Mouse (Mus musculus) kidney, adult 8-10 months (tissue): ENCODE results near the gene Slc34a1.
"Not testable (repeated sequence)": the region's sequence is repeated elsewhere in the genome, so short reads cannot be mapped to it uniquely, and the experiment has no call there.

Source experiments
- DNase-seq, 2 experiments: peaks; one replicate each; pipeline ENCODE4 v3.0.0; 2022

Gene Slc34a1

DNA sequence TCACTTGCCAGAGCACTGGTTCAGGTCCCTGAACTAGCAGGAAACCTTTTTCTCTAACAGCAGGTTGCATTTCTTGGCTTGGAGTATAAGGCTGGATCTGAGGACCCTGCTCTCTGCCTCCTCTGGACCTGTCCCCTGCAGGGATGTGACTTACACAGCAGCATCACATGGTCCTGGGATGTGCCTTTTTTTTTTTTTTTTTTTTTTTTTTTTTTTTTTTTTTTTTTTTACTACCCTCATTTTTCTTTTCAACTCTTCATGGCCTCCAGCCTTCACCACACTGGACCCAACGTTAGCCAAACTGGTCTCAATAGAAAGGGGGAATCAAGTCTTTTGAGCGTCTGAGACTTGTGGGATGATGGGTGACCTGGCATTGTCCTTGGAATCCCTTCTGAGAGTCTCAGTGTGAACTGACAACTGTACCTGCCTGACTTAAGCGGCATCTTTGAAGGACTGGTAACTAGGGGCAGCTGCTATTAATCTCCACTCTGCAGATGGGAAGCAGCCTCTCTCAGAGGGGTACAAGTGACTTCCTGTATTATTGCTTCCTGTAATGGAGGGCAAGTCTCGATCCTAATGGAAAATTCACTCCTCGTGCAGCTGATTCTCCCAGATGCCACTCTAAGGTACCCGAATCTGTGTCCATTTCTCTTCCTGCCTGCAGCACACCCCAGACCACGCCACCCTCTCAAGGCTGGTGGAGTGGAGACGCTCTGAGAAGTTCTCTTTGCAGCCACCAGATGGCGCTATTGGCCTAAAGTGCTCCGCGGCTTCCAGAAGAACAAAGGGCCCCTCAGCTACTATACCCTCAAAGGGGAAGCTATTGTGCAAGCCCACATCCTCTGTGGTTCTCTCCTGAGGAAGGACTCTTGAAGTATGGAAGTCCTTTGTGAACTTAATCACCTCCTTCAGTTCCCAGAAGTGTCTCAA is 7.1 kb downstream of the Slc34a1 start:
- DNase-seq, result peak; percentile 55 to 61

GRCm38 (mm10) chr13:55405783-55406390 is 7.9 kb downstream of the Slc34a1 start:
- DNase-seq, result no peak

DNA sequence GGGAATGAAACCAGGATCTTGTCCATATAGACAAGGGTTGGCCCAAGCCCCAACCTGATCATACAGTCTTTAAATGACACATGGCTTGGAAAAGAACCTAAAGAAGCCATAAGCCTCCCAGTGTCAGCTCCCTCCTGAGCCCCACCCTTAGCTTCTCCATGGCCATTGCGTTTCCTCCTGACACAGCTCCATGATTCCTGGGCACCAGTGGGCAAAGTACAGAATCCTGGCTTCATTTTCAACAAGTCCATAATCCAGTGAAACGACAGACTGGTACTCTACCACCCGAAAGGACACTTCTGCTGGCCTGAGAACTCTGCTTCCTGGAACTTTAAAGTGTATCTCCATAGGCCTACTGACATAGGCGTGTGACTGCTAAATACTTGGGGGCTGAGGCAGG is 9.4 kb downstream of the Slc34a1 start:
- DNase-seq, result no peak

GRCm38 (mm10) chr13:55408546-55409120 is 10.6 kb downstream of the Slc34a1 start:
- no peak for DNase-seq

DNA sequence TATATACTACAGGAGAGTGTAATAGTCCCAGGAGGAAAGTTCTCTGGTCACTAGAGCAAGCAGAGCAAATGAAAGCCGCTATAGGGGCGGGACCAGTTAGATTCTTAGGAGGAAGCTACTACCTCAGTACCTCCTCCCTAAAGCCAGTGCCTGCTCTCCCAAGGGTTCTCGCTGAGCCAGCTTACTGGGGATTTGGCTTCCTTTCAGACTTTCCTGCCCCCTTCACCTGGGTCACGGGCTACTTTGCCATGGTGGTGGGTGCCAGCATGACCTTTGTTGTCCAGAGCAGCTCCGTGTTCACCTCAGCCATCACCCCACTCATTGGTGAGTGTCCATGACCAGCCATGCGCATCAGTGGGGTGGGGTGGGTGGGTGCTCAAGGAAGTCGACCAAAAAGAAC is 13.8 kb downstream of the Slc34a1 start:
- DNase-seq, result no peak

GRCm38 (mm10) chr13:55412643-55413307 is 14.8 kb downstream of the Slc34a1 start:
- DNase-seq, result peak in 1 of 2 experiments; percentile 40

GRCm38 (mm10) chr13:55413333-55413732 is 15.3 kb downstream of the Slc34a1 start:
- DNase-seq, result no peak

GRCm38 (mm10) chr13:55414743-55415380 is 16.9 kb downstream of the Slc34a1 start, which contains the start of gene Pfn3:
Pfn3 (minus strand) TSS chr13:55415232.
- peak; percentile 86 to 94 for DNase-seq

DNA sequence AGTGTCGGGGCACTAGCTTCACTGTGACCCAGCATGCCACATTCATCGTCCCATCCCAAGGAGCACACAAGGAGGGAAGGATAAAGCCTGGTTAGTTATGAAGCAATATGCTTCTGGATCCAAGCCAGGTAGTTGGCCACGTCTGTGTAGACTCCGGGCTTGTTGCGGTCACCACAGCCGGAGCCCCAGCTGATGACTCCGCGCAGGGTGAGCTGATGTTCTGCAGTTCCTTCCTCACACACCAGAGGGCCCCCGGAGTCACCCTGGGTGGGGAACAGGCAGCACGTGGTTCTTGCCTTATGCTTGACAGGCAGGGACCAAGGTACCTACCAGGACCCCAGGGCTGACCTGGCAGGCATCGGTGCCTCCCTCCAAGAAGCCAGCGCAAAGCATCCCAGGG is 20.0 kb downstream of the Slc34a1 start:
- peak; percentile 78 to 88 for DNase-seq

- no peak for DNase-seq
Observed at GRCm38 (mm10) chr13:55419142-55419541, 21.2 kb downstream of the Slc34a1 start.

GRCm38 (mm10) chr13:55420018-55420932 is 22.3 kb downstream of the Slc34a1 start:
- DNase-seq, result no peak

GRCm38 (mm10) chr13:55420933-55421800 is 23.2 kb downstream of the Slc34a1 start:
- peak in 1 of 2 experiments; percentile 69 for DNase-seq

DNA sequence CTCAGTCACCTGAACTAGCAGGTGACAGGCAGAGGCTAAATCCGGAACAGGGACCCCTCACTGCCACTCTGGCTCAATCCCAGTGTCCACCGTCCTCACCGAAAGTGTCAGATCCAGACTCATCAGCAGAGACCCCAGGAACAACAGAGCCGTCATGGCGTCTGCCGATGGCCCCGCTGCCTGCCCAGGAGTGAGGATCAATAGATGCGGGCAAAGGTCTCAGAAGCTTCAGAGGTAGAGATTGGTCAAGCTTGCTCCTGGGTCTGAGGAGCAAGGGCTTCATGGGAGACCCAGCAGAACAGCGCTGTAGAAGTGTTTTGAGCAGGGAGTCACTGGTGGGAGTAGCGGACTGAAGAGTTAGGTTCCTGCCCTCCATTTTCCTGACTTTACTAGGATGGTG is 28.6 kb downstream of the Slc34a1 start, which contains the start of gene F12:
Gene F12 (minus strand): TSS at position 181 of the 400 bp plus-strand sequence.
- no peak for DNase-seq

- peak; percentile 67 to 74 for DNase-seq
Observed at GRCm38 (mm10) chr13:55429226-55429888, 31.4 kb downstream of the Slc34a1 start.

DNA sequence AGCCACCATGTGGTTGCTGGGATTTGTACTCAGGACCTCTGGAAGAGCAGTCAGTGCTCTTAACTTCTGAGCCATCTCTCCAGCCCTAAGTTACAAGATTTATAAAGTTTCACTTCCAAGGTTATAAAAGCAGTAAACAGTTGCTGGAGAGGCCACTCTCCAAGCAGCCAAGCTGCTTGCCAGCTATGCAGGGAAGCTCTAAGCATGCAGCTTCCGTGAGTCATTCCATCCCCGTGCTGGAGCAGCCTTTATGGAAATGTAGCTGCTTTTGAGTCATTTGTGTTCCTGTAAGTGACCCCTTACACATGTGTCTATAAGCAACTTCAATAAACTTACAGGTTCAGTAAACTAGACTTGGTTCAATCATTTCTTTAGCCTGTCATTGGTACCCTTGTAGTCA is 32.6 kb downstream of the Slc34a1 start:
- DNase-seq, result no peak

DNA sequence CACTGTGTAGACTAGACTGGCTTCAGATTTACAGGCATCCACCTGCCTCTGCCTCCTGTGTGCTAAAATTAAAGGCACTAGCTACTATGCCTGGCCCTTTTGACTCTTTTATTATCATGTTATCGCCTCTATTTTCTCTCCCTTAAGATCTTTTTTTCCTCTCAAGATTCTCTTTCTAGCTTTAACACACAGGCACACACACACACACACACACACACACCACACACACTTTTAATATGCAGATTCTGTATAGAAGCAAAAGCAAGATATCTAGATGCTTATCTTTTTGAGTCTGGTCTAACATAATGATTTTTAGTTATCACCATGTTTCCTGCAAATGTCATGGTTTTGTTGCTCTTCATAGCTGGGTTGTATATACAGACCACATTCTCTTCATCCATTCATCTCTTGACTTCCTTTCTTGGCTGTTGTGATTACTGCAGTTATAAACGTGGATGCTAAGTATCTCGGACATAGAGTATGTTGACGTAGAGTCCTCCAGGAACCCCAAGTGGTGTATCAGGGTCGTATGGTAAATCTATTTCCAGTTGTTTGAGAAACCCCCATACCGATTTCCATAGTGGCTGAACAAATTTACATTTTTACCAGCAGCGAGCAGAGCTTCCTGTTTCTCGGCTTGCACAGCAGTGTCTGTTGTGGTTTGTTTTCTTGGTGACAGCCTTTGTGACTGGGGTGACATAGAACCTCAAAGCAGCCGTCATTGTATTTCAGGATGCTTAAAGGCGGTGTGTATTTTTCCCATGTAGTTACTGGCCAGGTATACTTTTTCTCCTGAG is 34.1 kb downstream of the Slc34a1 start:
- DNase-seq, result no peak

GRCm38 (mm10) chr13:55437111-55437629 is 39.2 kb downstream of the Slc34a1 start:
- not testable (repeated sequence) for DNase-seq

DNA sequence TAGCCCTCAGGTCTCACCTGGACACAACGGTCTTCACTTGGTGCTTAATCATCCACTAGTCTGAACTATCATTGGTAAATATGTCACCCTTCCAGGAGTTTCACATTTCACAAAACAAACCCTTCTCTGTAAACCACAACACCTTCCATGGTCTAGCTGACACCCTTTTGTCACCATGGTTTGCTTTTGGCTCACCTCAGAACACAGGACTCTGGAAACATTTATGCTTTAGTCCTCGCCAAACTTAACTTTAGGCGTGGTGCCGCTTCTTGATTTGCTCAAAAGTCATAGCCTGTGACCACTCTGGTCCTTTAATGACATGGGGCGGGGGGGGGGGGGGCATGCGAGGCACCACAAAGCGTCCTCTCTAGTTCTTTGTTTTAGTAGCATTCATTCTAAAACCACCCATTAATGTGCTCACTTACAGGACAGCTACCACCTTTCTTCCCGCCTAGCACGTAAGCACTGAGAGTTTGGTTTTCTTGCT is 45.9 kb downstream of the Slc34a1 start:
- no peak for DNase-seq
